Mouse (Mus musculus) liver, embryonic 13.5 days (tissue): Measurements from ENCODE around the gene Olfr824. TPM values are rescaled to one million over a fixed set of nuclear protein-coding genes. Genes with fewer than 3 reads are reported as not detected.

Experiments used
- polyA plus RNA-seq: library from polyadenylated mRNA; unstranded; fragments of >200 nt; fragmentation: Nextera tagmentation; extraction: Ambion mirVana; gene quantifications from 2 replicates; pipeline ENCODE4 v1.2.1, GENCODE M21; 2015

Olfr824 gene
- polyA plus RNA-seq, 1 experiment from 2014 or later = not detected

Other genes with a start within 250 kb of the Olfr824 start
- not detected in 2 replicates for gene Olfr815, start 224.1 kb downstream of the Olfr824 start, polyA plus RNA-seq
- gene Olfr816, start 214.4 kb downstream of the Olfr824 start, polyA plus RNA-seq = not detected in 2 replicates
- gene Olfr818, start 180.9 kb downstream of the Olfr824 start, polyA plus RNA-seq = not detected in 2 replicates
- gene Olfr819, start 162.7 kb downstream of the Olfr824 start, polyA plus RNA-seq = not detected in 2 replicates
- gene Olfr247, start 153.9 kb downstream of the Olfr824 start, polyA plus RNA-seq = not detected in 2 replicates
- not detected in 2 replicates for gene Gm10310, start 144.9 kb downstream of the Olfr824 start, polyA plus RNA-seq
- not detected in 2 replicates for gene Olfr820, start 117.4 kb downstream of the Olfr824 start, polyA plus RNA-seq
- gene Olfr821, start 99.7 kb downstream of the Olfr824 start, polyA plus RNA-seq = not detected in 2 replicates
- gene Olfr822, start 58.8 kb downstream of the Olfr824 start, polyA plus RNA-seq = not detected in 2 replicates
- gene Olfr823, start 14.6 kb downstream of the Olfr824 start, polyA plus RNA-seq = not detected in 2 replicates
- gene Olfr825, start 36.8 kb upstream of the Olfr824 start, polyA plus RNA-seq = not detected in 2 replicates
- not detected in 2 replicates for gene Olfr826, start 54.2 kb upstream of the Olfr824 start, polyA plus RNA-seq
- not detected in 2 replicates for gene Olfr827, start 84.4 kb upstream of the Olfr824 start, polyA plus RNA-seq
- gene Neurod4, start 150.2 kb upstream of the Olfr824 start, polyA plus RNA-seq = not detected in 2 replicates
- 2.1 and 2.3 TPM in 2 replicates for gene Tespa1, start 192.9 kb upstream of the Olfr824 start, polyA plus RNA-seq